Mouse (Mus musculus) left cerebral cortex, postnatal 4 days (tissue): ENCODE results near the gene Alx3. TPM values are rescaled to one million over a fixed set of nuclear protein-coding genes. Genes with fewer than 3 reads are reported as not detected.
A peak's percentile ranks its signal among the peaks of the same experiment; 100 is the strongest.

Source experiments
- DNase-seq: peaks from one replicate; pipeline ENCODE4 v3.0.0-alpha.2; 2022
- intact Hi-C: fragments of 180-260 bp; cut with DNase I; formaldehyde crosslinking; loops from one replicate; pipeline ENCODE4 v1.15.1; 2025
- total RNA-seq, 2 experiments: library from RNA; stranded (reverse); gene quantifications; 2 replicates each; pipeline ENCODE4 v1.2.3; 2021

The Alx3 gene
- 1 to 10 TPM; 1.7 to 1.9 TPM for total RNA-seq

- intact Hi-C loops: no loop called here
- DNase-seq: no peak
Observed at GRCm38 (mm10) chr3:107594662-107595263, at the start of gene Alx3. TSS of gene Alx3 (plus strand) at chr3:107595031.

GRCm38 (mm10) chr3:107545278-107545677, 49.6 kb upstream of the Alx3 start:
- intact Hi-C loops: no loop called here
- peak; percentile 62 for DNase-seq

- intact Hi-C loops: no loop called here
- DNase-seq: no peak
Observed at GRCm38 (mm10) chr3:107545716-107546412, 49.0 kb upstream of the Alx3 start.

- peak; percentile 90 for DNase-seq
- intact Hi-C loops: no loop called here
Observed at GRCm38 (mm10) chr3:107546956-107547355, 47.9 kb upstream of the Alx3 start.

- intact Hi-C loops: no loop called here
- DNase-seq: peak; percentile 85
Observed at GRCm38 (mm10) chr3:107550409-107551049, 44.3 kb upstream of the Alx3 start.

- intact Hi-C loops: no loop called here
Observed at GRCm38 (mm10) chr3:107554842-107555241, 40.0 kb upstream of the Alx3 start, which contains the start of gene Ubl4b. TSS of gene Ubl4b (minus strand) at chr3:107555073.

GRCm38 (mm10) chr3:107558740-107559139, 36.1 kb upstream of the Alx3 start:
- no peak for DNase-seq
- intact Hi-C loops: no loop called here

More at GRCm38 (mm10) chr3:107554842-107555241, 40.0 kb upstream of the Alx3 start, which contains the start of gene Ubl4b:
- no peak for DNase-seq

- DNase-seq: peak; percentile 75
- intact Hi-C loops: no loop called here
Observed at GRCm38 (mm10) chr3:107559183-107559582, 35.6 kb upstream of the Alx3 start.

- intact Hi-C loops: no loop called here
- no peak for DNase-seq
Observed at GRCm38 (mm10) chr3:107562104-107562503, 32.7 kb upstream of the Alx3 start.

GRCm38 (mm10) chr3:107562591-107562990, 32.2 kb upstream of the Alx3 start:
- intact Hi-C loops: no loop called here

GRCm38 (mm10) chr3:107563880-107564279, 31.0 kb upstream of the Alx3 start:
- no peak for DNase-seq
- intact Hi-C loops: no loop called here

More at GRCm38 (mm10) chr3:107562591-107562990, 32.2 kb upstream of the Alx3 start:
- peak; percentile 58 for DNase-seq

GRCm38 (mm10) chr3:107565331-107565730, 29.5 kb upstream of the Alx3 start:
- no peak for DNase-seq
- intact Hi-C loops: no loop called here

- intact Hi-C loops: no loop called here
- DNase-seq: no peak
Observed at GRCm38 (mm10) chr3:107567766-107568165, 27.1 kb upstream of the Alx3 start.

GRCm38 (mm10) chr3:107568721-107569120, 26.1 kb upstream of the Alx3 start:
- intact Hi-C loops: no loop called here
- no peak for DNase-seq

- intact Hi-C loops: no loop called here
- DNase-seq: no peak
Observed at GRCm38 (mm10) chr3:107571205-107571604, 23.6 kb upstream of the Alx3 start.

- intact Hi-C loops: no loop called here
- no peak for DNase-seq
Observed at GRCm38 (mm10) chr3:107576807-107577206, 18.0 kb upstream of the Alx3 start.

GRCm38 (mm10) chr3:107577810-107578390, 16.9 kb upstream of the Alx3 start:
- intact Hi-C loops: no loop called here
- DNase-seq: no peak

- peak; percentile 77 for DNase-seq
- intact Hi-C loops: no loop called here
Observed at GRCm38 (mm10) chr3:107579466-107579865, 15.4 kb upstream of the Alx3 start.

- no peak for DNase-seq
- intact Hi-C loops: no loop called here
Observed at GRCm38 (mm10) chr3:107581103-107582010, 13.5 kb upstream of the Alx3 start.

- intact Hi-C loops: no loop called here
- DNase-seq: no peak
Observed at GRCm38 (mm10) chr3:107582130-107582874, 12.5 kb upstream of the Alx3 start.
